In the genomic region with DNA sequence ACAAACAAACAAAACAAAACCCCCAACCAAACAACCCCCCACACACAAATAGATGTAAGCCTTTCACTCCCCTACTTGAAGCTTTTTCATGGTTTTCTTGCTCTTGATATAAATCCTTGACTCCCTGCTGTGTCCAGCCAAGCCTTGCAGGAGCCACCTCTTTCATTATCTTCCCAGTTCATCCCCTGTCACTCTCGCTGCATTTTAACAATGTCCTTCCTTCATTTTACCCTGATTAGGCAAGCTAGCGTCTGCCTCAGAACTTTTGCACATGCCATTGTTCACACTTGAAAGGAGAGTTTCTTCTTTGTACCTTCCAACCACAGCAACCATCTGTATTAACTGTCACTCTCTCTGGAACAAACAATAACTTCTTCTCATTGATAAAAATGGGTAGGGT, we compare ENCODE assay signal across 23 mouse cellular contexts. TPM values are rescaled to one million over a fixed set of nuclear protein-coding genes. Genes with fewer than 3 reads are reported as not detected.
DNase-seq lines count a peak whose midpoint lies in the region; ATAC-seq lines count a peak whose summit lies in the region.
"Had no signal": no experiment of that assay in that cellular context is flagged by ENCODE, and none has a peak within 500 bp of the region (broad histone marks: within the 10 kb centered on the region; RNA-seq: fewer than 3 reads in every experiment).

No protein-coding gene starts in this region.

- no peak for ATAC-seq in megakaryocyte progenitor cell, adult 5-6 weeks (replicated peaks; ENCODE audit: poor library complexity)
- ATAC-seq: activated CD4-positive, CD25-positive, alpha-beta regulatory T cell, adult 4 months; CD4-positive, CD25-positive, alpha-beta regulatory T cell, adult 4 months; forebrain, postnatal 0 days; hindbrain, embryonic 16.5 days; inflammation-experienced regulatory T-cells, adult 6 months; intestine, postnatal 0 days had no signal

- DNase-seq in heart, adult 11 months: peak; percentile 17
- DNase-seq in heart, adult 9 months (ENCODE audit: low spot score in 2 of 2): no peak
- DNase-seq in Muller cell, postnatal 12 days (ENCODE audit: inconsistent ontology term): peak; percentile 11
- peak; percentile 13 for DNase-seq in embryo, embryonic 11 days
- peak; percentile 93 for DNase-seq in retina, postnatal 1 day
- DNase-seq in layer of hippocampus, adult 11-12 months (ENCODE audit: low spot score): no peak
- DNase-seq: adrenal gland, postnatal 14 days; B cell, adult 2 months; cerebellum, adult 11-12 months; cerebellum, adult 9-11 months; cerebellum, postnatal 36 days; forebrain, postnatal 0 days; gastrocnemius, adult 2 months; gastrocnemius, postnatal 25 days; heart, postnatal 10 days; heart, postnatal 4 days had no signal

RNA-seq across cellular contexts. Expression of a gene that starts 15.2 kb away (rescaled TPM):
- total RNA-seq in megakaryocyte progenitor cell, adult 5-6 weeks (2015): not detected in 2 replicates
- total RNA-seq in megakaryocyte progenitor cell, adult 5-6 weeks (2017): not detected in 2 replicates
- total RNA-seq: granulocyte monocyte progenitor cell, adult 5-6 weeks had no signal

Comparison
In these comparisons a context has a peak if more than half of its experiments do, and no peak if none do; other contexts are left out.
1. DNase-seq: peak in heart, adult 11 months (single experiment), Muller cell, postnatal 12 days (single experiment), embryo, embryonic 11 days (single experiment) and retina, postnatal 1 day (single experiment); none in heart, adult 9 months (0 of 2) and layer of hippocampus, adult 11-12 months (single experiment).